Mouse (Mus musculus): Measurements from ENCODE around the gene Smad5.

The Smad5 gene

GRCm38 (mm10) chr13:56702469-56703221 lies at the start of gene Smad5:
Gene Smad5 (plus strand): TSS chr13:56703010.
- ChIA-PET CTCF (interaction anchor here in 2 of 4 experiments (0.6 to 2.6 kb wide), 7 partner anchors 15 to 450 kb away, joined by 3 to 9 read pairs (median 3); no protein-coding TSS in a partner anchor), POLR2A (interaction anchor here in 3 of 4 experiments (0.5 to 2.6 kb wide), 29 partner anchors 9 to 1417 kb away, joined by 3 to 14 read pairs (median 4); partner anchors contain the start of genes Fbxl21 (in 2 of the 3), Cxcl14 (in 1 of the 3) and Gm45623 (in 1 of the 3))

DNA sequence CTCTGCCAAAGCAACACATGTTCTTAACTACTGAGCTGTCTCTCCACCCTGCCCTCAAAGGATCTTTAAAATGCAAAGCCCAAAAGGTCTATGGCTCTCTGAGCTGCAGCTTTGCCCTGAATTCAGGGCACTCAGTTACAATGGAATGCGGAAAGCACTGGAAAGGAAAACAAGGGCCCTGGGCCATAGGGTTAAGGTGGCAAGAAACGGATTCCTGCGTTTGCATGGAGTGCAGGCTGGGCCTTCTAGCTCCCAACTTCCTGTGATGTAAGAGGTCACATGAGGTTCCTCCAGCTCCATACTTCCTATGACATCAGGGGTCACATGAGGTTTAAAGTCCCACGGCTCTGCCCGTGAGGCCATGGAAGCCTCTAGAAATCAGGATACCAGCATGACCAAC lies 48.6 kb upstream of the Smad5 start:
- ChIA-PET CTCF (interaction anchor here in 3 of 4 experiments (0.5 to 1.5 kb wide), 7 partner anchors 42 to 247 kb away, joined by 3 to 8 read pairs (median 3); no protein-coding TSS in a partner anchor), POLR2A (interaction anchor here (0.6 to 3.2 kb wide), 14 partner anchors 13 to 952 kb away, joined by 3 to 14 read pairs (median 3); partner anchors contain the start of genes Fbxl21 (in 1 of the 4) and Smad5 (in 1 of the 4))

DNA sequence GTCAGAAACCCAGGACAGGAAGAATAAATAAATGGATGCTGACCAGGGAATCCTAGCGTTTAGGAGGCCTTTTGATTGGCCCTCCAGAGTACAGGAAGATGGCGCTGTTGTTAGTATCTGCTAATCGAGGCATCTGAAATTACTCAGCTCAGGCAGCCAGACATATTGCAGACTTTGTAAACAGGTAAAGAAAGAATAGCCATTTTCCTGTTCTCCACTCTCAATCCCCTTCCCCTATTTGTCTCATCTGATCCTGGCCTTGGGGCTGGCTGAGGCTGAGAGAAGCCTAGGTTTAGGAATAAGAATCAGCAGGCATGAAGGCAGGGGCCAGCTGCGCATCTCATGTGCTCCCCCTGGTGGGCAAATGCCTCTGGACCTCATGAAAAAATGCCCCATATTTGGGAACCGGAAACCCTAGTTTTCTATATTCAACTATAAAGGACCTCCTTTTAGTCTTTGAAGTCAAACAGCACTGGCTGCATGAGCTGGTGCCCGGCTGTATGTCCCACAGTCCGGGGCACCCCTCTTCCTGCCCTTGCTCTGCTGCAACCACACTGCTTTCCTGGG lies 44.8 kb upstream of the Smad5 start:
- ChIA-PET CTCF (interaction anchor here (0.5 to 1.6 kb wide), 51 partner anchors 10 to 1705 kb away, joined by 3 to 21 read pairs (median 3); partner anchors contain the start of genes Tgfbi (in 2 of the 4), Cxcl14 (in 1 of the 4), Gm45623 (in 1 of the 4) and Smad5 (in 1 of the 4)), POLR2A (interaction anchor here in 3 of 4 experiments (0.7 to 1.2 kb wide), 5 partner anchors 10 to 75 kb away, joined by 3 to 4 read pairs (median 3); partner anchors contain the start of gene Smad5 (in 1 of the 3))

GRCm38 (mm10) chr13:56658931-56659330 lies 43.9 kb upstream of the Smad5 start:
- POLR2A ChIA-PET = interaction anchor here in 1 of 4 experiments (1.0 kb wide), 1 partner anchor 12 kb away, joined by 3 read pairs; no protein-coding TSS in a partner anchor
- CTCF ChIA-PET = interaction anchor here in 3 of 4 experiments (0.5 to 1.6 kb wide), 29 partner anchors 10 to 610 kb away, joined by 3 to 21 read pairs (median 4); partner anchors contain the start of gene Smad5 (in 1 of the 3)

DNA sequence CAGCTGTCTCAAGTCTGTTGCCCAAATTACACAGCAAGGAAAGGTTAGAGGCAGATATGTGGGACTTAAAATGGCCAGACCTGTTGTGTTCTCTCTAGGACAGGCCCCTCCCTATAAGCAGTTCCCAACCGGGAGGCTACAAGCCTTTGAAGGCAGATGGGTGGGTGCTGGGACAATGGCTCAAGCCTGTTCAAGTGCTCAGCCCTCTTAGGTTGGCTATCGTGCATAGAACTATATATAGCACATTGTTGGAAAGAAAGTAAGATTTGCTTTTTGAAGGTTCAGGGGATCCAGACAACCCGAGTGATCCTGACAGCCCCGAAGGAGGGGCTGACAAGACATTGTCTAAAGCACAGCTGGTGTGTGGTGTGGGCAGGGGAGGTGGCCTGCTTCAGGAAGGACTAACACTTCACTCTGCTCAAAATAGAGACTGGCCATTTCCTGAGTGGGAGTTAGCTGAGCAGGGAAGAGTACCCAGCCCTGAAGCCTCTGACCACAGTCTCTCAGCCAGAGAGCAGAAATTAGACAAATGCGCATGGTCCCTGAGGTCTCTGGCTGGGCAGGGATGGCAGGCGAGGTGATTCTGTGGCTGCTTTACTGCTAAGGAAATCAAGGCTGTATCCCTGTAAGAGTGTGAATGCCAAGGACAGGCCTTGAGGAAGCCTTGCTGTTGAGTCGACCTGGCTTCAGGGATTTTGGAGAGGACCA lies 40.7 kb upstream of the Smad5 start:
- POLR2A ChIA-PET = interaction anchor here in 1 of 4 experiments (0.6 kb wide), 1 partner anchor 47 kb away, joined by 3 read pairs; no protein-coding TSS in a partner anchor
- CTCF ChIA-PET = interaction anchor here in 1 of 4 experiments (0.5 kb wide), 2 partner anchors 72 to 145 kb away, joined by 3 to 6 read pairs; no protein-coding TSS in a partner anchor

DNA sequence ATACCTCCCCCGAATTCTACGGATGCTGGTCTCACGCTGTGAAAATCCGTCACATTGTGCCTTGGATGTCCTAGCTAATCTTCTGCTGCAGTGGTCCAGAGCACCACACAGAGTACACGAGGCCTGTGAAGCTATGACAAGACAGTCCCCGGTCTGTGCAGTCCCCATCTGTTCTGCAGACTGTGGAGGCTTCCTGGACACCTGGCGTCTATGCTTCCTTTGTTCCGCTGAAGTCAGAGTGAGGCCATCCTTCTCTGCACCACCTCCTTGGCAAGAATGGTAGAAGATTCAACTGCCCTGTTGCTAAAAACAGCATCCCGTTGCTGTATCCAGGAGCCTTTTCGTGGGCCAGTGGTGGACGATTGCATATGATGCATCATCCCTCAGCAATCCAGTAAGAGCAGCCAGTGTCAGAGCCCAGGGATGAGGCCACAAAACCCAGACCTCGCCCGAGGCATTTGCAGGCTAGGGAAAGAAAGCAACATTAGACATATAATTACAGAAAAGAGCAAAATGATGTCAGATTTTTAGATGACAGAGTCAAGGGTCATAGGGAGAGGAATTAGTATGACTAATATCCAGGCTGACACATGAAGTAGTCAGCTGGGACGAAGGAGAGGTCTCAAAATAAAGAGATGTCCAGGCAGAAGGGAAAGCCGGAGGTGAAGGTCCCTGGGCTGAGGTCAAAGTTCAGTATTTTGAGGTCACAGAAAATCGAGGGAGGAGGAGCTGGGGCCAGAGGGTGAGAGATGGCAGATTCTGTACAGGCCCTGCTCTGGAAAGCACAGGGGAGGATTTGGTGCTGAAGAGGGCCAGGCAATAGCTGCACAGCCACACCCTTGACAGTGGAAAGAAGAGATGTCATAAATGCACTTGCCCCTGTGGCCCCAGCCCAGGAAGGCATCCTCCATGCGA lies 38.3 kb upstream of the Smad5 start:
- ChIA-PET POLR2A (no interaction called here), CTCF (interaction anchor here in 1 of 4 experiments (1.5 kb wide), 1 partner anchor 385 kb away, joined by 4 read pairs; no protein-coding TSS in a partner anchor)

GRCm38 (mm10) chr13:56671206-56671605 lies 31.6 kb upstream of the Smad5 start:
- CTCF ChIA-PET = interaction anchor here (0.5 to 1.8 kb wide), 6 partner anchors 9 to 610 kb away, joined by 3 to 8 read pairs (median 3); no protein-coding TSS in a partner anchor
- POLR2A ChIA-PET = interaction anchor here in 2 of 4 experiments (0.6 to 2.5 kb wide), 6 partner anchors 12 to 1982 kb away, joined by 3 to 9 read pairs (median 4); partner anchors contain the start of gene Smad5 (in 1 of the 2)

DNA sequence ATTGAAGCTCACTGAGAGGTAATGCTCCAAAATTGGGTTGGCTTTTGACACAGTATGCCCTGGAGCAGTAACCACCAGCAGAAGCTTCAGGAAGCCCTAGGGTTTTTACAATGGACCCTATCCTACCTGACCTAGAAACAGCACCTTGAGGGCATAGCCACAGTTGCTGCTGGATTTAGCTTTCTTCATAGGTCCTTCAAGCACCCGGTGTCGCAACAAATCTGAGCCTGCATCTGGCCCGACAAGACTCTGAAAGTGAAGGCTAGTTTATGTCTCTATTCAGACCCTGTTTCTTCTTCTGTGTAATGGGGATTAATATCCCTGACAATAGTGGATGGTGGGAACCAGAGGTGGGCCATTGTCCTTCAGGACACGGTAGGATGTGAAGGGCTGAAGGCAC lies 25.1 kb upstream of the Smad5 start:
- CTCF ChIA-PET = no interaction called here
- POLR2A ChIA-PET = interaction anchor here in 1 of 4 experiments (0.6 to 0.9 kb wide), 2 partner anchors 23 to 834 kb away, joined by 3 read pairs; no protein-coding TSS in a partner anchor

GRCm38 (mm10) chr13:56678188-56678787 lies 24.5 kb upstream of the Smad5 start:
- POLR2A ChIA-PET = interaction anchor here in 2 of 4 experiments (0.6 to 1.0 kb wide), 2 partner anchors 24 to 833 kb away, joined by 3 read pairs; no protein-coding TSS in a partner anchor
- CTCF ChIA-PET = interaction anchor here in 2 of 4 experiments (0.6 to 0.9 kb wide), 3 partner anchors 20 to 832 kb away, joined by 3 to 10 read pairs (median 4); no protein-coding TSS in a partner anchor

GRCm38 (mm10) chr13:56678826-56679504 lies 23.8 kb upstream of the Smad5 start:
- ChIA-PET CTCF (interaction anchor here in 2 of 4 experiments (0.6 to 0.9 kb wide), 3 partner anchors 21 to 833 kb away, joined by 3 to 10 read pairs (median 4); no protein-coding TSS in a partner anchor), POLR2A (interaction anchor here in 2 of 4 experiments (1.0 to 1.3 kb wide), 3 partner anchors 25 to 155 kb away, joined by 3 read pairs; no protein-coding TSS in a partner anchor)

- ChIA-PET CTCF (no interaction called here), POLR2A (interaction anchor here in 1 of 4 experiments (1.4 to 1.9 kb wide), 2 partner anchors 11 to 21 kb away, joined by 3 to 4 read pairs; partner anchors contain the start of gene Smad5)
Measured at GRCm38 (mm10) chr13:56681924-56682323, 20.9 kb upstream of the Smad5 start.

GRCm38 (mm10) chr13:56682326-56682725 lies 20.5 kb upstream of the Smad5 start:
- CTCF ChIA-PET = no interaction called here
- POLR2A ChIA-PET = interaction anchor here in 1 of 4 experiments (1.4 to 1.9 kb wide), 3 partner anchors 11 to 20 kb away, joined by 3 to 4 read pairs (median 4); partner anchors contain the start of gene Smad5

GRCm38 (mm10) chr13:56683306-56683705 lies 19.5 kb upstream of the Smad5 start:
- POLR2A ChIA-PET = interaction anchor here in 1 of 4 experiments (1.8 to 1.9 kb wide), 2 partner anchors 12 to 14 kb away, joined by 4 read pairs; no protein-coding TSS in a partner anchor
- CTCF ChIA-PET = interaction anchor here in 1 of 4 experiments (1.0 kb wide), 1 partner anchor 25 kb away, joined by 3 read pairs; no protein-coding TSS in a partner anchor

DNA sequence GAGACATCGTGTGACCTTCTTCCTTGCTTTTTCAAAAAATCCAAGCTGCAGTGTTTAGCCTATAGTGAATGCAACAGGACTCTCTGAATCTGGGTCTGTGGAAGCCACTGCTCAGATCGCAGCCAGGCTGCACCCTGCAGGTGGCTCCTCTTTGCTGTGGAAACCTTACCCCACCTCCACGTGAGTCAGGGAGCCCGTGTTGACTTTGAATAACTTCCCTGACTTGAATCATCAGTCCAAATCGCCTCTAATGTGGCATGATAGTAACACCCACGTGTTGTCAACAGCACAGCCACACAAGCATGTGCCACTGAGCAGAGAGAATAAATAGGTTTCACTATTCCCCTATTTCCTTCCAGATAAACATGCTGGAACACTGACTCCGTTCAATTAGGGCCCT lies 10.8 kb upstream of the Smad5 start:
- CTCF ChIA-PET = no interaction called here
- POLR2A ChIA-PET = interaction anchor here in 1 of 4 experiments (0.6 to 1.2 kb wide), 2 partner anchors 11 to 270 kb away, joined by 3 to 4 read pairs; partner anchors contain the start of gene Smad5

DNA sequence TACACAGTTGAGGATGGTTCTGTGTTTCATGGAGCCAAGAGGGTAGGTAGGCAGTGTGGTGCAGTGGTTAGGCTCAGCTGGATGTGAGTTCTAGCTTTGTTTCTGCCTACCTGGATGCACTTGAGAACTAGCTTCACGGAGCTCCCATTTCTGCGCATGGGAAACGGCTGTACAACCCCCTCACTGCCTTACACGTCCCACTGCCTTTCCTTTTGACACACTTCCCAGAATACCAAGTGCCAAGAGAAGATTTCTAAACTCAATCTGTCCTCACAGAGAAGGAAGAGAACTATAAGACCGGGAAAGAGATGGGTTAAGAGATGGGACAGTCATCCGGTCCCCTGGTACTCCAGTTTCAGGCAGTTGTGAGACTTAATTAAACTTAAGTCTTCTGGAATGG lies 10.2 kb upstream of the Smad5 start:
- ChIA-PET POLR2A (interaction anchor here in 1 of 4 experiments (0.6 to 1.2 kb wide), 2 partner anchors 10 to 270 kb away, joined by 3 to 4 read pairs; partner anchors contain the start of gene Smad5), CTCF (no interaction called here)
